ENCODE assay signal across 39 mouse cellular contexts in genomic region chr1:31222564-31222963, GRCm38 (mm10). TPM values are rescaled to one million over a fixed set of nuclear protein-coding genes. Genes with fewer than 3 reads are reported as not detected.
A peak's percentile ranks its signal among the peaks of the same experiment; 100 is the strongest.
DNase-seq lines count a peak whose midpoint lies in the region; ATAC-seq and TF ChIP-seq lines count a peak whose summit lies in the region.
"Had no signal": no experiment of that assay in that cellular context is flagged by ENCODE, and none has a peak within 500 bp of the region (broad histone marks: within the 10 kb centered on the region; RNA-seq: fewer than 3 reads in every experiment).

Gene 4931428L18Rik (minus strand): TSS chr1:31222684.
Gene Pih1d3 (plus strand): TSS chr1:31222838.

- H3K27me3 ChIP-seq in stomach, embryonic 16.5 days (ENCODE audit: control insufficient read depth, insufficient read depth, low read length) = no peaks in the 10 kb centered on the region
- H3K27me3 ChIP-seq in stomach, postnatal 0 days (ENCODE audit: control insufficient read depth, insufficient read depth, low read length) = no peaks in the 10 kb centered on the region
- H3K27me3 ChIP-seq: embryonic facial prominence, embryonic 13.5 days; forebrain, embryonic 15.5 days; heart, embryonic 13.5 days; liver, embryonic 12.5 days had no signal

- H3K4me2 ChIP-seq in stomach, embryonic 16.5 days (ENCODE audit: low read depth, low read length) = no peak within 1 kb of the TSS
- no peak within 1 kb of the TSS for H3K4me2 ChIP-seq in stomach, postnatal 0 days (replicated peaks; ENCODE audit: low read depth)
- H3K4me2 ChIP-seq: embryonic facial prominence, embryonic 13.5 days; forebrain, embryonic 15.5 days; heart, embryonic 13.5 days; liver, embryonic 12.5 days; neural tube, embryonic 15.5 days had no signal

- no peak within 1 kb of the TSS for H3K27ac ChIP-seq in stomach, embryonic 16.5 days (ENCODE audit: low read length)
- no peak within 1 kb of the TSS for H3K27ac ChIP-seq in stomach, postnatal 0 days (replicated peaks)
- H3K27ac ChIP-seq: embryonic facial prominence, embryonic 13.5 days; forebrain, embryonic 10.5 days; forebrain, embryonic 15.5 days; heart, embryonic 13.5 days; liver, embryonic 12.5 days; macrophage; neural tube, embryonic 15.5 days had no signal

- no peaks in the 10 kb centered on the region for H3K9me3 ChIP-seq in stomach, embryonic 16.5 days (replicated peaks; ENCODE audit: control insufficient read depth, low read length)
- H3K9me3 ChIP-seq in stomach, postnatal 0 days (ENCODE audit: control insufficient read depth, low read length) = no peaks in the 10 kb centered on the region
- H3K9me3 ChIP-seq: embryonic facial prominence, embryonic 13.5 days; forebrain, embryonic 10.5 days; forebrain, embryonic 15.5 days; heart, embryonic 13.5 days; liver, embryonic 12.5 days; neural tube, embryonic 15.5 days had no signal

- H3K9ac ChIP-seq in stomach, embryonic 16.5 days (ENCODE audit: low read length) = no peak within 1 kb of the TSS
- no peak within 1 kb of the TSS for H3K9ac ChIP-seq in stomach, postnatal 0 days (ENCODE audit: low read length)
- H3K9ac ChIP-seq: embryonic facial prominence, embryonic 13.5 days; forebrain, embryonic 15.5 days; heart, embryonic 13.5 days; liver, embryonic 12.5 days; liver, postnatal 0 days; neural tube, embryonic 15.5 days had no signal

- no peak for TF ChIP-seq CTCF in stomach, postnatal 0 days (IDR thresholded peaks at IDR 0.05; ENCODE audit: low read depth)

- DNase-seq in stomach, postnatal 0 days (ENCODE audit: low spot score) = no peak
- DNase-seq in 416B (ENCODE audit: low read depth) (peak; percentile 2), ES-CJ7 (ENCODE audit: low read depth, low spot score) (peak; percentile 13)
- DNase-seq in adrenal gland, adult 2 months = no peak
- DNase-seq in spleen, postnatal 14 days (ENCODE audit: low spot score in 2 of 2) = no peak
- no peak for DNase-seq in neural tube, embryonic 10.5 days (ENCODE audit: extremely low spot score, low spot score)
- DNase-seq: adrenal gland, postnatal 14 days; cerebellum, adult 11 months; cerebellum, adult 9-10 months; heart, postnatal 10 days; kidney, adult 2 months; kidney, postnatal 4 days; left cerebral cortex, postnatal 4 days; liver, postnatal 0 days; midbrain, embryonic 14.5 days; retina, postnatal 1 day; right cerebral cortex, postnatal 25 days had no signal

- TF ChIP-seq EP300 in stomach, postnatal 0 days (optimal IDR thresholded peaks at IDR 0.05) = no peak

- H3K4me1 ChIP-seq in stomach, embryonic 16.5 days (ENCODE audit: control insufficient read depth, insufficient read depth, low read length) = no peaks in the 10 kb centered on the region
- no peaks in the 10 kb centered on the region for H3K4me1 ChIP-seq in stomach, postnatal 0 days (replicated peaks; ENCODE audit: control insufficient read depth, insufficient read depth)
- H3K4me1 ChIP-seq: embryonic facial prominence, embryonic 13.5 days; forebrain, embryonic 10.5 days; forebrain, embryonic 15.5 days; heart, embryonic 13.5 days; liver, embryonic 12.5 days; neural tube, embryonic 15.5 days had no signal

- H3K4me3 ChIP-seq in stomach, embryonic 16.5 days (replicated peaks; ENCODE audit: low read length) = no peak within 1 kb of the TSS
- H3K4me3 ChIP-seq in stomach, postnatal 0 days (ENCODE audit: low read depth, low read length) = no peak within 1 kb of the TSS
- H3K4me3 ChIP-seq: embryonic facial prominence, embryonic 13.5 days; forebrain, embryonic 10.5 days; forebrain, embryonic 15.5 days; heart, embryonic 13.5 days; liver, embryonic 12.5 days; neural tube, embryonic 15.5 days had no signal

- 78% methylated on average over 7 of the region's 7 CpGs for WGBS in stomach, embryonic 16.5 days
- WGBS in stomach, postnatal 0 days = 81% methylated on average over 7 of the region's 7 CpGs

- ATAC-seq in stomach, embryonic 16.5 days (ENCODE audit: insufficient read depth, low FRiP score) = 0 out of 2 replicates have a peak, but pooled peaks have one; percentile 29
- no peak for ATAC-seq in stomach, postnatal 0 days (ENCODE audit: low FRiP score, low TSS enrichment)
- peak; percentile 25; the same call in 1 of the 2 replicates for ATAC-seq in granulocyte monocyte progenitor cell, adult 5-6 weeks (replicated peaks; ENCODE audit: poor library complexity, severe bottlenecking)
- ATAC-seq: forebrain, embryonic 15.5 days; hindbrain, embryonic 16.5 days; liver, embryonic 12.5 days; liver, postnatal 0 days had no signal

- H3K36me3 ChIP-seq in stomach, embryonic 16.5 days (ENCODE audit: control insufficient read depth, insufficient read depth, low read length) = no peaks in the 10 kb centered on the region
- no peaks in the 10 kb centered on the region for H3K36me3 ChIP-seq in stomach, postnatal 0 days (ENCODE audit: control insufficient read depth, insufficient read depth, low read length)
- H3K36me3 ChIP-seq: embryonic facial prominence, embryonic 13.5 days; forebrain, embryonic 10.5 days; forebrain, embryonic 15.5 days; heart, embryonic 13.5 days; liver, embryonic 12.5 days; neural tube, embryonic 15.5 days had no signal

RNA-seq across cellular contexts. Expression of gene 4931428L18Rik, which starts in this region (rescaled TPM):
- polyA plus RNA-seq in stomach, embryonic 16.5 days (2015; fragmentation: Nextera tagmentation; extraction: Ambion mirVana) = 0.25 TPM in 1 of 2 replicates, not detected in the other
- 0.16 and 0.17 TPM in 2 replicates for polyA plus RNA-seq in stomach, postnatal 0 days (2015; fragmentation: Nextera tagmentation; extraction: Ambion mirVana)
- not detected in 2 replicates for total RNA-seq in granulocyte monocyte progenitor cell, adult 5-6 weeks (2014; fragmentation: Nextera tagmentation)
- total RNA-seq in granulocyte monocyte progenitor cell, adult 5-6 weeks (2017) = not detected in 2 replicates
- total RNA-seq in adrenal gland, adult 2 months (2021) = not detected
- 0.16 and 0.20 TPM in 2 replicates for polyA plus RNA-seq in adrenal gland, adult 2 months (2012; rRNA removed)
- total RNA-seq: gastrocnemius, adult 8-10 months; gastrocnemius, postnatal 4 days; heart, adult 8-10 months; heart, postnatal 10 days; layer of hippocampus, adult 8-10 months; layer of hippocampus, postnatal 25 days; left cerebral cortex, adult 8-10 months; left cerebral cortex, postnatal 4 days; monocyte, adult 5-6 weeks had no signal
- polyA plus RNA-seq: embryonic facial prominence, embryonic 13.5 days; forebrain, embryonic 10.5 days; forebrain, embryonic 15.5 days; heart, embryonic 13.5 days; hindbrain, embryonic 11.5 days; hindbrain, embryonic 16.5 days; intestine, embryonic 14.5 days; kidney, adult 2 months; kidney, embryonic 16.5 days; limb, embryonic 14.5 days; liver, embryonic 12.5 days; macrophage; midbrain, embryonic 14.5 days; neural tube, embryonic 15.5 days had no signal

RNA-seq across cellular contexts. Expression of gene Pih1d3, which starts in this region (rescaled TPM):
- polyA plus RNA-seq in stomach, embryonic 16.5 days (2015; fragmentation: Nextera tagmentation; extraction: Ambion mirVana) = not detected in 2 replicates
- polyA plus RNA-seq in stomach, postnatal 0 days (2015; fragmentation: Nextera tagmentation; extraction: Ambion mirVana) = not detected in 2 replicates
- total RNA-seq in granulocyte monocyte progenitor cell, adult 5-6 weeks (2014; fragmentation: Nextera tagmentation) = not detected in 2 replicates
- total RNA-seq in granulocyte monocyte progenitor cell, adult 5-6 weeks (2017) = not detected in 2 replicates
- not detected for total RNA-seq in adrenal gland, adult 2 months (2021)
- polyA plus RNA-seq in adrenal gland, adult 2 months (2012; rRNA removed) = not detected in 2 replicates
- total RNA-seq: adrenal gland, postnatal 14 days; gastrocnemius, adult 8-10 months; gastrocnemius, postnatal 4 days; heart, adult 8-10 months; heart, postnatal 10 days; layer of hippocampus, adult 8-10 months; layer of hippocampus, postnatal 25 days; left cerebral cortex, adult 8-10 months; left cerebral cortex, postnatal 4 days; monocyte, adult 5-6 weeks had no signal
- polyA plus RNA-seq: embryonic facial prominence, embryonic 13.5 days; forebrain, embryonic 10.5 days; forebrain, embryonic 15.5 days; heart, embryonic 13.5 days; hindbrain, embryonic 11.5 days; hindbrain, embryonic 16.5 days; intestine, embryonic 14.5 days; kidney, adult 2 months; kidney, embryonic 16.5 days; limb, embryonic 14.5 days; liver, embryonic 12.5 days; liver, postnatal 0 days; lung, embryonic 16.5 days; macrophage; midbrain, embryonic 14.5 days; neural tube, embryonic 15.5 days had no signal

Comparison
In these comparisons a context has a peak if more than half of its experiments do, and no peak if none do; other contexts are left out.
1. Peak in ATAC-seq in stomach, embryonic 16.5 days; RNA of the genes that start here not detected or under 1 TPM.
2. Peak in ATAC-seq in granulocyte monocyte progenitor cell, adult 5-6 weeks; RNA of the genes that start here not detected or under 1 TPM.
3. DNase-seq: peak in 416B (single experiment) and ES-CJ7 (single experiment); none in stomach, postnatal 0 days (single experiment), adrenal gland, adult 2 months (single experiment), spleen, postnatal 14 days (0 of 2) and neural tube, embryonic 10.5 days (single experiment).